Mouse (Mus musculus) cerebellum, adult 2 months (tissue): ENCODE results near the gene Pglyrp4. TPM values are rescaled to one million over a fixed set of nuclear protein-coding genes. Genes with fewer than 3 reads are reported as not detected.
"Not testable (repeated sequence)": the region's sequence is repeated elsewhere in the genome, so short reads cannot be mapped to it uniquely, and the experiment has no call there.

ENCODE experiments used
- DNase-seq, 2 experiments: peaks; one replicate each; pipeline ENCODE4 v3.0.0; 2021
- H3K27ac ChIP-seq: fragments of 200-500 bp; 2 replicates; pipeline ENCODE4 v1.5.1; 2012; ENCODE audit warnings: low read length, control low read depth, inconsistent platforms; ENCODE audit not compliant: insufficient read depth
- H3K27me3 ChIP-seq: fragments of 200-500 bp; 2 replicates; pipeline ENCODE4 v1.6.1; 2012; ENCODE audit warnings: inconsistent platforms, mild to moderate bottlenecking, low read length, moderate library complexity; ENCODE audit not compliant: control insufficient read depth, insufficient read depth
- H3K4me1 ChIP-seq: fragments of 200-500 bp; 2 replicates; pipeline ENCODE4 v1.6.1; 2011; ENCODE audit warnings: low read length; ENCODE audit not compliant: control insufficient read depth, insufficient read depth
- H3K4me3 ChIP-seq: fragments of 200-500 bp; replicated peaks from 2 replicates; pipeline ENCODE3; 2011; ENCODE audit warnings: mild to moderate bottlenecking, low read depth, low read length, control low read depth; ENCODE audit not compliant: insufficient read depth
- CTCF ChIP-seq: fragments of 200-500 bp; IDR thresholded peaks from 2 replicates; pipeline ENCODE4 v1.5.1; 2011; ENCODE audit warnings: low read depth, mild to moderate bottlenecking, control low read depth, low read length, moderate library complexity, borderline replicate concordance; ENCODE audit not compliant: insufficient read depth
- POLR2A ChIP-seq: fragments of 200-500 bp; IDR thresholded peaks from 2 replicates; pipeline ENCODE4 v1.6.1; 2011; ENCODE audit warnings: low read length, control low read depth, borderline replicate concordance; ENCODE audit not compliant: insufficient read depth
- WGBS: fragments of 180-500 bp; shearing (Covaris S2); methylation state at CpG from one replicate; pipeline ENCODE4 v1.1.7; 2018; 5-methylcytosine and 5-hydroxymethylcytosine counted together
- polyA plus RNA-seq: library from polyadenylated mRNA; depleted of rRNA; stranded (reverse); fragments of >200 nt; gene quantifications from 2 replicates; pipeline ENCODE4 v1.2.3, GENCODE M21; 2012; rRNA removed

Pglyrp4 gene
- polyA plus RNA-seq, 1 experiment = not detected

DNA sequence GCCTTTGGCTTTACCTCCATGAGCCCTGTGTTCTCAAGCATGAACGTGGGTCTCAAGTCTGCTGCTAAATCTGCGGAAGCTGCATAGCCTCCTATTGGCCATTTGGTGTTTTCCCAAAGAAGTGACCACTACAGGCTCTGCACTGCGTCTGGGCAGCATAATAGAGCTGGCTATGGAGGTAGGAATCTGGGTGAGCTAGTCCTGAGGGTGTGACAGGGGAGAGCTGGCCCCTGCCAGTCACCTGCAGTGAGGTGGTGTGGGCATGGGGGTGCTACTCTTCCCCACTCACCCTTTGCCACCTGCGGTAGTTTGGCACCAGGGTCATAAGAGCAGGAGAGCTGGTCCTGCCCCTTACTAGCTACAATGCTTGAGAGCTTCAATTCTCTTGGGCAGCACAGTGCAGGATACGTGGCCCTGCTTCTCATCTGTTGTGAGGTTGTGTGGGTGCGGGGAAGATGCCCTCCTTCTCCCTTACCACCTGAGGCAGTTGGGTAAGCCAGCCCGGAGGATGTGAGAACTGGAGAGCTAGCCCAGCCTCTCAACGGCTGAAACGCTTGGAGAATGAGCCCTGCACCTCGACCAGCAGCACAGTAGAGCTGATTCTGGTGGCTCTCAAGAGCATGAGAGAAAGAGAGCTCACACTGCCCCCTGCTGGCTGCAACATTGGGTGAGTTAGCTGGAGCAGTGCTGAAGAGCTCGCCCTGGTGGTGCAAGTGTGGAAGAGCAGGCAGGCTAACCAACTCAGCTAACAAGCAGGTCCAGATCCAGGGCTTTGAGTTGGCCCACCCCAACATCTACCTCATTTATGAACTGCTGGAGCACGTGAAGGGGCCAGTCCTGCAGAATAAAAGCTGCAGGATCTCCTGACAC, 16.9 kb upstream of the Pglyrp4 start:
- DNase-seq = peak; percentile 44 to 59
- TF ChIP-seq CTCF (peak; percentile 88), POLR2A (no peak)
- no peak overlapping the region for H3K27ac ChIP-seq
- H3K4me3 ChIP-seq = no peak overlapping the region
- H3K27me3 ChIP-seq = no peaks in the 10 kb centered on the region; the same call in 1 of the 2 replicates
- WGBS = 51% methylated on average over 12 of the region's 12 CpGs
- H3K4me1 ChIP-seq = no peaks in the 10 kb centered on the region

DNA sequence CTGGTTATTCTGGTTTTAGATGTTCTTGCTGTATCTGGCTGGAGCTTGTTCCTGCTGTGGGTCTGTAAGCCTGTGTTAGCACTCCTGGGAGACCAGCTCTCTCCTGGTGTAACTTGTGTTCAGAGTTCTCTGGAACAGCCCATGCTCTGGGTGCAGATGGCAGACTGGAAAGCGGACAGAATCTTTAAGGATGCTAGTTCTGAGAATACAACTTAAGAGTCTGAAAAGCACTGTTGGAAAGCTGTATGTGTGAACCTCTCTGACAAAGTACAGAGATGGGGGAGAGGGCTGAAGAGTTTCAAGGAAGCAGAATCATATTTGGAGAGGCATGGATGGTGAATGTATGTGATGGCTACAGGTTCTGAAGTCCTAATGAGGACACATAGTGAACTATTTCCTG, 23.0 kb downstream of the Pglyrp4 start:
- TF ChIP-seq POLR2A (no peak), CTCF (no peak)
- DNase-seq = no peak
- H3K27me3 ChIP-seq = no peaks in the 10 kb centered on the region
- WGBS = 95% methylated on average over 1 of the region's 1 CpGs
- no peak overlapping the region for H3K27ac ChIP-seq
- no peaks in the 10 kb centered on the region for H3K4me1 ChIP-seq
- H3K4me3 ChIP-seq = no peak overlapping the region

DNA sequence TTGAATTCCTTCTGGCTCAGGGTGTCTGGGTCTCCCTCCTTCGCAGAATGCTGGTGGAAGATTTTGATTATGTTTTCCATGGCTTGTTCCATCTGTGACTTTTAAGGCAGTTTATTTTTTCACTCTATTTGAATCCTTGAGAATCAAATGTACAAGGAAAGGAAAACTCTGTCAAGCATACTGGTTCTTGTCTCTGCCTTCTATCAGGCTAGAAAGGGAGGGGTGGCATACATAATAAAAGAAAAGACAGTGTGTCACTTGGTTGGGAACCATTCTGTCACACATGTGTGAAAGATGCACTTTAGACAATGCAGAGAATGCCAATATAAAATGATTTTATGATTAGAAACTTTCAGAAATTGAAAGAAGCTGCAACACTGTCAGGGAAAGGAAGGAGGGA, 51.1 kb downstream of the Pglyrp4 start, which contains the start of gene Gm5849:
Gm5849 (minus strand) TSS at position 101 of the 400 bp plus-strand sequence.
- not testable (repeated sequence) for H3K27me3 ChIP-seq, H3K27ac ChIP-seq, H3K4me3 ChIP-seq, H3K4me1 ChIP-seq, DNase-seq
- 88% methylated on average over 1 of the region's 1 CpGs for WGBS

Other genes starting within 250 kb of the Pglyrp4 start
- gene Snapin, start 235.9 kb upstream of the Pglyrp4 start, polyA plus RNA-seq = 77.6 and 82.4 TPM in 2 replicates
- 148 and 151 TPM in 2 replicates for gene Chtop, start 217.4 kb upstream of the Pglyrp4 start, polyA plus RNA-seq
- 205 and 240 TPM in 2 replicates for gene S100a1, start 212.5 kb upstream of the Pglyrp4 start, polyA plus RNA-seq
- gene S100a13, start 212.5 kb upstream of the Pglyrp4 start, polyA plus RNA-seq = 57.9 and 66.1 TPM in 2 replicates
- gene S100a14, start 200.1 kb upstream of the Pglyrp4 start, polyA plus RNA-seq = not detected in 2 replicates
- gene S100a16, start 189.7 kb upstream of the Pglyrp4 start, polyA plus RNA-seq = 137 and 149 TPM in 2 replicates
- gene S100a3, start 166.3 kb upstream of the Pglyrp4 start, polyA plus RNA-seq = 0.86 and 1.3 TPM in 2 replicates
- not detected in 2 replicates for gene S100a2, start 136.7 kb upstream of the Pglyrp4 start, polyA plus RNA-seq
- not detected in 2 replicates for gene Gm42674, start 125.0 kb upstream of the Pglyrp4 start, polyA plus RNA-seq
- gene S100a4, start 123.1 kb upstream of the Pglyrp4 start, polyA plus RNA-seq = 2.7 and 4.1 TPM in 2 replicates
- not detected in 2 replicates for gene S100a5, start 118.4 kb upstream of the Pglyrp4 start, polyA plus RNA-seq
- gene S100a6, start 114.0 kb upstream of the Pglyrp4 start, polyA plus RNA-seq = 32.0 and 36.0 TPM in 2 replicates
- 0.31 and 0.38 TPM in 2 replicates for gene S100a7a, start 72.9 kb upstream of the Pglyrp4 start, polyA plus RNA-seq
- 4.4 and 8.4 TPM in 2 replicates for gene S100a8, start 57.9 kb upstream of the Pglyrp4 start, polyA plus RNA-seq
- gene S100a9, start 31.2 kb upstream of the Pglyrp4 start, polyA plus RNA-seq = 5.3 and 18.0 TPM in 2 replicates
- not detected in 2 replicates for gene Gm5849, start 51.0 kb downstream of the Pglyrp4 start, polyA plus RNA-seq